Mouse (Mus musculus): ENCODE results near the gene Thap2.

- TF ChIP-seq CTCF (conservative IDR thresholded peaks at IDR 0.05; ENCODE audit: insufficient read depth, insufficient read length, low read depth, low read length) (no peak), POLR2A (IDR thresholded peaks at IDR 0.05; ENCODE audit: low read depth, low read length) (peak; percentile 71)
These were observed 22.2 kb downstream of the Thap2 start, which contains the start of gene Tmem19 for GRCm38 (mm10) chr10:115361840-115362622.
